Mouse (Mus musculus) left cerebral cortex, adult 18-20 months (tissue): ENCODE results near the gene Gpr15. TPM values are rescaled to one million over a fixed set of nuclear protein-coding genes. Genes with fewer than 3 reads are reported as not detected.

Source experiments
- DNase-seq, 2 experiments: peaks; one replicate each; pipeline ENCODE4 v3.0.0; 2021 to 2022; ENCODE audit warnings: low spot score in 2 of 2, mixed read lengths in 1 of 2
- long read RNA-seq, 2 experiments: library from polyadenylated mRNA; stranded (forward); transcript quantifications; one replicate each; pipeline ENCODE4 v2.0.0; 2021
- total RNA-seq, 2 experiments: library from RNA; stranded (reverse); gene quantifications; 2 replicates each; pipeline ENCODE4 v1.2.3; 2021

The Gpr15 gene
- not detected for total RNA-seq
- long read RNA-seq, experiment 1 = 0 reads
- long read RNA-seq, experiment 2 = 0 reads

GRCm38 (mm10) chr16:58718666-58719120 lies at the start of gene Gpr15:
TSS of gene Gpr15 (minus strand) at chr16:58719070.
- DNase-seq = no peak

GRCm38 (mm10) chr16:58763076-58763475 lies 44.2 kb upstream of the Gpr15 start, which contains the start of gene Olfr172:
TSS of gene Olfr172 (minus strand) at chr16:58763176.
- DNase-seq = no peak

DNA sequence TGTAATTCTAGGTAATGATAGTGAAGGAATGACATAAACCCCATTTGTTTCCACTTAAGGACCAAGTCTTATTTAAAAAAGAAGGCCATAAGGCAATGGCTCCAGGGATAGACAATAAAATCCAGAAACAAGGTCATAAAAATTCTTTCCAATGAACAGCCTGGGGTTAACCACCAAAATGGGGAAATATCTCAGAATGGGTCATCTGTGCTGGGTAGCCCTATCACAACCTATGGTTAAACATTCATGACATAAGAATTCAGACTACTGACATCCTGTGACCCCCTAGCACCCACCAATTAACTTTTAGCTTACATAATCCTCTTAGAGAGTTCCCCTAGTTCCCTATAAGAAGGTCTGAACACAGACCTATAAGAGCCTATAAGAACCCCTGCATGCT lies 37.3 kb upstream of the Gpr15 start:
- no peak for DNase-seq

DNA sequence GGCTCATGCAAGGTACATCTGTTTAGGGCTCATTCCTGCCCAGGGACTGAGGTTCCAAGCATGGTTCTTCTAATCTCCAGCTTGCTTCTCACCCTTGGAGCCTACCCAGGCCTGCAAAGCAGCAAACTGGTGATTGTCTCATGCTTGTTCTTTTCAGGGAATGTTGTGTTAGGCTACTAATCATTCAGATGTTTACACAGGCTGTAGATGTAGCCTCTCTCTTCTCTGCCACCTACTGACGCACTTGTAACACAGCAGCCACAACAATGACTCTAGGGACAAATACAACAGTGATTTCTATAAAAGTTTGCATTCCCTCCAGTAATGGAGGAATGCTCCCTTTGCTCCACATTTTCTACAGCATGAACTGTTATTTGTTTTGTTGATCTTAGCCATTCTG lies 32.4 kb upstream of the Gpr15 start:
- no peak for DNase-seq

GRCm38 (mm10) chr16:58746715-58747114 lies 27.8 kb upstream of the Gpr15 start:
- no peak for DNase-seq

DNA sequence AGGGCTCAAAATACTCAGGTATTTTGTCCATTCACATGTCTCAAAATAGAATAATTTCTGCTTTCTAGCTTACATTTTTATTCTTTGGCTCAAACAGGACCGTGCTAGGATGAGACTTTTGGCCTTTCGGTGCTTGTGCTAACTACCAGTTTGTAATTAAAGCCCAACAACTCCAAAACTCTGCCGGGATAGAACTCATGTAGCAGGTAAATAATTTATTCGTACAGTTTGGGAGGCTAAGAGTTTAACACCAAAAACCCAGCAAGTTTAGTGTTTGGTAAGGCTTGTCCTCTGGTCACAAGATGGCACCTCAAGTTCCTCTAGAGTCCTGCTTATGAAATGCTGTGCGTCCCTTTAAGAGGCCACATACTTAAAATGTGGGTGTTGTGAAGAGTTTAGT lies 21.9 kb upstream of the Gpr15 start:
- no peak for DNase-seq

DNA sequence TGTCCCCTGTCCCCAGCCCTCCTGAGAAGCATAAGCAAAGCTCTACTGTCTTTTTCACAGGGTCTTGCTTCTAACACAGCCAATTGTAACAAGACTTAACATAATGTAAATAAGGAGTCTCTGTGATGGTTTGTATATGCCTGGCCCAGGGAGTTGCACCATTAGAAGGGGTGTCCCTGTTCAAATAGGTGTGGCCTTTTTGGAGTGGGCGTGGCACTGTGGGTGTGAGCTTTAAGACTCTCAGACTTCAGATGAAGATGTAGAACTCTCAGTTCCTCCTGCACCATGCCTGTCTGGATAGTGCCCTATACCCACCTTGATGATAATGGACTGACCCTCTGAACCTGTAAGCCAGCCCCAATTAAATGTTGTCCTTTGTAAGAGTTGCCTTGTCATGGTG lies 19.9 kb upstream of the Gpr15 start:
- no peak for DNase-seq

DNA sequence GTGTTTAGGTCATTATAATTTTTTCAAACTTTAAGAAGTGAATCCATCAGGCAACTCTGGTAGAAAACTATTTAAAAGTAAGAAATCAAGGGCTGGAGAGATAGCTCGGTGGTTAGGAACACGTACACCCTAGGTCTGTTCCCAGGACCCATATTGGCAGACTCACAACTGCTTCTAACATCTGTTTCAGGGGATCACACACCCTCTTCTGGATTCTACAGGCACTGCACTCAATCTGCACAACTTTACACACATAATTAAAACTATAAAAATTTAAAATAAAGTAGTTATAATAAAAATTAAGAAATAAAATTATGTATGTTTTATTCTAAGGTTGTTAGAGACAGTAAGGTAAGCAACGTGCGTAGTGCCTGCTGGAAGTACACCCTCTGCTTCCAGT lies 19.3 kb upstream of the Gpr15 start:
- DNase-seq = no peak

DNA sequence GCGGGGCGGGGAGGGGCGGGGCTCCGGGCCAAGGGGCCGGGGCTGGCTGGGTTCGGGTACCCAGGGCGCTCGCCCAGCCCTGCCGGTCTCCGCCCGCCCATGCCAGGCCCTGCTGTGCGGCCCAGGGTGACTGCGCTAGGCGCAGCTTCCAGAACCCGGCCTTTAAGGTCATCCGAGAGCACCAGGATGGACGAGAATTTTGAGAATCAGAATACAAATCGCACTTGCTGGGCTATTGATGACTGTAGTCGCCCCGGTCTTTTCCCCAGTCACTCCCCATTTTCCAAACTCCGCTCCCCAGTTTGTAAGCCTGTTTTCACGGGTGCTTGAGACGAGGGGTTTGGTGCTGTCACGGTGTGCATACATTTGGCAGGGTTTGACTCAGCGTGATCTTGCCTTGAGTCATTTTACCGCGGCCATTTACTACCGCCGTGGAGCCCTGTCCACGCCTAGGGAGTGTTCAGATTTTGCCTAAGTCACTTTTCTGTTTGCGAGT lies 9.4 kb upstream of the Gpr15 start:
- peak; percentile 32 to 35 for DNase-seq

- DNase-seq = peak; percentile 93 to 96
These were observed 8.7 kb upstream of the Gpr15 start, which contains the start of gene Cldnd1 for GRCm38 (mm10) chr16:58727477-58728131. TSS of gene Cldnd1 (plus strand) at chr16:58727910.

- no peak for DNase-seq
These were observed 8.0 kb upstream of the Gpr15 start for GRCm38 (mm10) chr16:58726680-58727476.

DNA sequence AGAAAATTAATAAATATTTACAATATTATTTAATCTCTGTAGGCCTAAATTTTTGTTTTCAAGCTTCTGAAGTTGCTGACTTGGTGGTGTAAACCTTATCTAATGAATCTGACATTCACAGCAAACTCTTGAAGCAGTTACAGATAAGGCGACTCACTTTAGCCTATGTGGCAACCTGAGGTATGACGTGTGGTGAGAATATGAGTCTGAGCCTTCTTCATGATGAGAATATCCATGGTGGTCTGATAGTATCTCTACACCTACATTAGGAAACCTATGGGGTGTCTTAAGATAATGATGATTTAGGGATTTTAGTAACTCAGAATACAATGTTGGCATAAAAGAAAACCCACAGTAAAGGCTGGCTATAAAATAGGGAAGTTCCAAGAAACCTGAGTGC lies 3.4 kb upstream of the Gpr15 start:
- no peak for DNase-seq

DNA sequence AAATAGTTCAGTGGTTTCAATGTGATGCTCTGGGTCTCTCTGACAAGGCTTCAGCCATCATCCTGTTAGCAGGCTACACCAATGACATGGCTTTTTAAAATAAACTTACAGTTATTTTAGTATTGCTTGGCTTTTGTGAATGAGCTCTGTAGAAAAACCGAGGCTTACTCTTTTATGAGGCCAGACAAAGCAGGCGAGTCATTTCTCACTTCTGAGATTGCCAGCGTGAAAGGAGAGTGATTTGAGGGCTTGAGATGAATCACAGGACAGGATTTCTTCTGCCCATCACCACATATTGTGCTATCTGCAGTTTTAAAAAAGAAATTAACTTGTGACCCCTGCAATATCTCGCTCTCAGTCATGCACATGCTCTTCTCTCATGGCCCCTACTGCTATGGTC lies 3.9 kb downstream of the Gpr15 start:
- DNase-seq = no peak

GRCm38 (mm10) chr16:58713128-58713527 lies 5.7 kb downstream of the Gpr15 start:
- no peak for DNase-seq

DNA sequence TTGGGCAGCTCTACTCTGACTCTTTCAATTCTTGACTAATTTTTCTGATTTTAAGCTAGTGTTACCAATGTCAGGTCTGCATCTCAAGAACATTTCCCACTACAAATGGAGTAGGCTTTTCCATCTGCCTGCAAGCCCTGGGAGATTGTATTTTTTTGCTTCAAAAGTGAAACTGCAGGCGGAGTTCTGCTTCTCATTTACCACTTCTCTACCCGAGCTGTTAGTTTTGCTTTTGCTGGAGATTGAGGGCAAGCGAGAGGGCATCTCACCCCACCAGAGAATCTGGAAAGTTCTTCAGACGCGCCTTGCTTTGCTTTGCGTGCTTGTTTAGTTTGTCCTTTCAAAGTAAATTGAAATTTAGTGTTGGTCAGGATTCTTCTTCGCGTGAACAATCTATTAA lies 6.6 kb downstream of the Gpr15 start:
- DNase-seq = no peak

DNA sequence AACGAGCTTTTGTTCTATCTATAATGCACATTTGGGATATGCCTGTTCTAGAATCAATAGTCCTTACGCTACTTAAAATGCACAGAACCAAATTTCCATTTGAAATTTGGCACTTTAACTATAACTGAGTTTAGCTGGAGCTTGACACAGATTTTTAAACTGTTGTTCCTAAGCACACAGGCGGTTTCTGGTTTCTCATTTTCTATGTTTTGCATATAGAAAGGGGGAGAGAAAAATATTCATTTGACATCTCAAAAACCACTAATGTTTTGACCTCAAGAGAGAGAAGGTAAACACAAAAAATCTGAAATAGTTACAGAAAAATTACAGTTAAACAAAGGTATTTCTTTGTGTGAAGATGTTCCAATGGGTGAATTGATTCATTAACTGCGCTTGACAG lies 9.3 kb downstream of the Gpr15 start:
- no peak for DNase-seq

DNA sequence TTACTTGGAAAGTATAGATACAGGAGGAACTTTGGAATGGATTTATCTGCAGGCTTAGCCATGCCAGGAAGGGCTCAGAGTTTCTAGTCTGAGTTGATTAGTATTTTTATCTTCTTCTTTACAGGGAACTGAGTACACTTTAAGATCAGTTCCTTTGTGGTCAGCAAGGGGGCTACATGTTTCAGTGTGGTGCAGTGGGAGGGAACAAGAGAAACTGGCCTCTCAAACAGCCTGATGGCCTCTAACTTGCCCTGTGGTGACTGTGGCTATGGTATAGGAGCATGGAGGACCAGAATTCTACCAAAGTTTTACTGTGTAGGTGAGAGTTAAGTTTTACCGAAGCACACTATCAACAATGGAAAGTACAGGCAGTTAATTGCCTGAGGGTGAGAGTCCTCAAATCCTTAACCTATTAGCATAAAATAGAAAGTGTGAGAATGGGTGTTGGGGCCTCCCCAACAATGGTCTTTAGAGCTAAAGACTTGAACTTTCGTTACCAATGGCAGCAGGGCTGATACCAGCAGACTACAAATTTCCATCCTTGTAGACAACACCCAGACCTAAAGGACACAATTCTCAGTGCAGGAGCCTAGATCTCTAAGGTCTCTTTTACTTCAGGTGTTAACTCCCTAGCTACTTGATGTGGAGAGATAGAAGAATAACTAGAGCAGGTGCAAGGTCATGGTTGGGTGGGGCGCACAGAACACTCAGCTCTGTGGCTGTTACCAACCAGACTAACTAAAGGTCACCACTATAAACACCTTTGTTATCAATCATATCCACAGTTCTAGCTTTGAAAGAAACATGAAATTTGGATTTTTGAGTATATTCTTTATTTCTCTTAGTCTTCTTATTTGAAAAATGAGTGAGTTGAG lies 10.0 kb downstream of the Gpr15 start:
- DNase-seq = no peak

GRCm38 (mm10) chr16:58707276-58707905 lies 11.5 kb downstream of the Gpr15 start:
- peak in 1 of 2 experiments; percentile 27 for DNase-seq

DNA sequence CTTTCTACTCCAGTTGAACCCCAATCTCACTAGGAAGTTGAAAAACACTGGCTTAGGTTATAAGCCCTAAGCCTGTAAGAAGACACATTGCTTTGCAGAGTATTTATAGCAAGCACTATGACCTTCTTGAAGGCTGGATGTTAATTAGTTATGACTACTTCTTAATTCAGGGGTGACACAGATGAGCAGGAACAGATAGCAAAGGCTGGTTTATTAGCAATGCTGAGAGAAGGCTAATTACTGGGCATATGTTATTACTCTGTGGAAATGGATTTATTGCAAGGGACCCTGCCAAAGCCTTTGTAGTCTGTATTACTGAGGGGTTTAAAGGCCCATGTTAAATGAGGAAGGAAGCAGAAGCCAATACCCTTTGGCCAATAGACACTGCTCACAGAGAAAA lies 13.9 kb downstream of the Gpr15 start:
- DNase-seq = no peak

- DNase-seq = no peak
These were observed 15.3 kb downstream of the Gpr15 start for GRCm38 (mm10) chr16:58703382-58704124.
